Mouse (Mus musculus) MEL (cell line): Measurements from ENCODE around the gene Gm17606.

ENCODE experiments used
- CTCF ChIP-seq, 3 experiments: IDR thresholded peaks in 2 of 3; conservative IDR thresholded peaks in 1 of 3; 2 replicates each; pipeline ENCODE4 v1.5.1; 2011 to 2012; ENCODE audit warnings: low read length in 3 of 3, low read depth in 2 of 3, mild to moderate bottlenecking in 2 of 3, improper control_type of control experiment in 1 of 3, inconsistent platforms in 1 of 3, mixed read lengths in 1 of 3, moderate library complexity in 1 of 3; ENCODE audit not compliant: control insufficient read depth in 1 of 3, insufficient read depth in 1 of 3, poor library complexity in 1 of 3, severe bottlenecking in 1 of 3
- ELF1 ChIP-seq: IDR thresholded peaks from 2 replicates; pipeline ENCODE4 v1.6.1; 2014; ENCODE audit warnings: low read depth, mild to moderate bottlenecking, inconsistent platforms, low read length, improper control_type of control experiment, moderate library complexity
- EP300 ChIP-seq, 2 experiments: IDR thresholded peaks; 2 replicates each; pipeline ENCODE4 v1.6.1; 2011; ENCODE audit warnings: improper control_type of control experiment in 2 of 2, low read length in 2 of 2, low read depth in 1 of 2, mild to moderate bottlenecking in 1 of 2
- HCFC1 ChIP-seq: IDR thresholded peaks from 2 replicates; pipeline ENCODE4 v1.6.1; 2012; ENCODE audit warnings: low read depth, mild to moderate bottlenecking, inconsistent platforms, low read length, improper control_type of control experiment, moderate library complexity
- MAX ChIP-seq: IDR thresholded peaks from 2 replicates; pipeline ENCODE4 v1.6.1; 2011; ENCODE audit warnings: low read length, improper control_type of control experiment
- MXI1 ChIP-seq: IDR thresholded peaks from 2 replicates; pipeline ENCODE4 v1.6.1; 2011; ENCODE audit warnings: mild to moderate bottlenecking, low read depth, low read length, improper control_type of control experiment
- POLR2A ChIP-seq, 2 experiments: IDR thresholded peaks; 2 replicates each; pipeline ENCODE4 v1.6.1; 2011 to 2012; ENCODE audit warnings: low read length in 2 of 2, mild to moderate bottlenecking in 2 of 2, control low read depth in 1 of 2, improper control_type of control experiment in 1 of 2, low read depth in 1 of 2, moderate library complexity in 1 of 2; ENCODE audit not compliant: control insufficient read depth in 1 of 2, insufficient read depth in 1 of 2, poor library complexity in 1 of 2
- RCOR1 ChIP-seq: IDR thresholded peaks from 2 replicates; pipeline ENCODE4 v1.6.1; 2012; ENCODE audit warnings: low read depth, mild to moderate bottlenecking, inconsistent platforms, low read length, improper control_type of control experiment
- TAL1 ChIP-seq: IDR thresholded peaks from 2 replicates; pipeline ENCODE4 v1.6.1; 2012; ENCODE audit warnings: mild to moderate bottlenecking, inconsistent platforms, low read length, moderate library complexity, mixed read lengths
- TBP ChIP-seq: IDR thresholded peaks from 2 replicates; pipeline ENCODE4 v1.8.0; 2011; ENCODE audit warnings: low read depth, low read length, improper control_type of control experiment
- UBTF ChIP-seq: IDR thresholded peaks from 2 replicates; pipeline ENCODE4 v1.6.1; 2012; ENCODE audit warnings: low read depth, mild to moderate bottlenecking, inconsistent platforms, low read length, improper control_type of control experiment, moderate library complexity, borderline replicate concordance; ENCODE audit not compliant: insufficient read depth
- USF1 ChIP-seq: IDR thresholded peaks from 2 replicates; pipeline ENCODE4 v1.6.1; 2014; ENCODE audit warnings: low read depth, mild to moderate bottlenecking, inconsistent platforms, low read length, improper control_type of control experiment, moderate library complexity
- ZKSCAN1 ChIP-seq: IDR thresholded peaks from 2 replicates; pipeline ENCODE4 v1.6.1; 2012; ENCODE audit warnings: low read depth, mild to moderate bottlenecking, inconsistent platforms, low read length, improper control_type of control experiment, moderate library complexity
- ZMIZ1 ChIP-seq: IDR thresholded peaks from 2 replicates; pipeline ENCODE4 v1.6.1; 2012; ENCODE audit warnings: low read depth, mild to moderate bottlenecking, inconsistent platforms, low read length, improper control_type of control experiment, moderate library complexity

DNA sequence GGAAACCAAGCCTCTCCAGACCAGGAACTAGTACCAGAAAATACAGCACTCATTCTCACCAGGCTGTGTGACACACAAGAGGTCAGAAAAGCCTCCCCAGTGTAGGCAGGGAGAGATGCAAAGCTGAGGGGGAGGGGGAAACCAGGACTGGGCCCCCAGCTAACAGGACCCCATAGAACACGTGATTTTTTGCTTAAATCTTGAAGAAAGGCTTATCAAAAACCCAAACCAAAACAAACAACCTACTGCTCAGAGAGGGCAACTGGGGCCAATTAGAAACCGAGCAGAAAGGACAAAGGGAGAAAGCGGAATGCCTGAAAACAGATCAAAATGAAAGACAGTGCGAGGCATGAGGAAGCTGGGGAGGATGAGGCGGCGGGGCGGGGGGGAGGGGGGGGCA, 12.0 kb downstream of the Gm17606 start:
- no peak for TF ChIP-seq CTCF (IDR thresholded peaks at IDR 0.05 in 2 of 3, conservative IDR thresholded peaks at IDR 0.05 in 1 of 3; ENCODE audit: control insufficient read depth in 1 of 3, insufficient read depth in 1 of 3, low read depth in 2 of 3, low read length in 3 of 3, poor library complexity in 1 of 3, severe bottlenecking in 1 of 3)
- no peak for TF ChIP-seq ZMIZ1
- TF ChIP-seq USF1 = 0 out of 2 replicates have a peak, but pooled peaks have one; percentile 45
- TF ChIP-seq EP300 (IDR thresholded peaks at IDR 0.05; ENCODE audit: low read depth in 1 of 2, low read length in 2 of 2) = no peak
- TF ChIP-seq ELF1 = no peak
- TF ChIP-seq TBP = no peak
- no peak for TF ChIP-seq TAL1
- no peak for TF ChIP-seq POLR2A (IDR thresholded peaks at IDR 0.05; ENCODE audit: control insufficient read depth in 1 of 2, insufficient read depth in 1 of 2, low read depth in 1 of 2, low read length in 2 of 2, poor library complexity in 1 of 2)
- TF ChIP-seq MAX = no peak
- TF ChIP-seq MXI1 = no peak
- TF ChIP-seq HCFC1 = no peak
- no peak for TF ChIP-seq UBTF
- no peak for TF ChIP-seq ZKSCAN1
- no peak for TF ChIP-seq RCOR1
